Mouse (Mus musculus) G1E (cell line): ENCODE measurements around the gene Cpne9.

Experiments used
- CTCF ChIP-seq: IDR thresholded peaks from 2 replicates; pipeline ENCODE4 v1.5.1; 2012; ENCODE audit warnings: low read depth, low read length, inconsistent platforms, mixed read lengths
- GATA1 ChIP-seq: IDR thresholded peaks from 2 replicates; pipeline ENCODE4 v1.6.1; 2012; ENCODE audit warnings: borderline replicate concordance, low read length, inconsistent platforms, mixed read lengths
- GATA2 ChIP-seq: IDR thresholded peaks from 2 replicates; pipeline ENCODE4 v1.6.1; 2012; ENCODE audit warnings: low read depth, low read length, inconsistent platforms, borderline replicate concordance
- POLR2AphosphoS5 ChIP-seq: IDR thresholded peaks from 2 replicates; pipeline ENCODE4 v1.6.1; 2012; ENCODE audit warnings: low read depth, low read length, inconsistent platforms; ENCODE audit not compliant: insufficient replicate concordance
- TAL1 ChIP-seq: conservative IDR thresholded peaks from 2 replicates; pipeline ENCODE4 v1.6.1; 2012; ENCODE audit warnings: low read depth, low read length, inconsistent platforms, mixed read lengths

DNA sequence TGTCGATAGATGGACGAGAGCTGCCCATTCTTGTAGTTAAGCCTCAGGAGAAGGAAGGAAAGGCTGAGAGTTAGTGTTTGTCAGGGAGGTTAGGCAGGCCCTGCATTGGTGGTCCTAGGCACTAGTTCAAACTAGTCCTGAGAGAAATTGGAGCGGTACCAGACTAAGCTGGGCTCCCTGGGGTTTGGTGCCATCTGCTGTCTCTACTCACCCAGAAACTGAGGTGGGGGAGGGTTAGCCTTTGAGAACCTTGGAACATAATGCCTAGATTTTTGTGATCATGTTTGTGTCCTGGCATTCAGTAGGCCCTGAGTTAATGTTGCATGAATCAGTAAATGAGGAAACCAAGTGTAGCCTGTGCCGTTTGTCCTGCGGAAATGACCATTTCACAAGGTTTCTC is 26.0 kb downstream of the Cpne9 start:
- no peak for TF ChIP-seq CTCF
- no peak for TF ChIP-seq TAL1
- no peak for TF ChIP-seq GATA2
- no peak for TF ChIP-seq POLR2AphosphoS5
- TF ChIP-seq GATA1, result no peak
